Mouse (Mus musculus) stomach, postnatal 0 days (tissue): ENCODE measurements around the gene Amn. TPM values are rescaled to one million over a fixed set of nuclear protein-coding genes. Genes with fewer than 3 reads are reported as not detected.
A peak's percentile ranks its signal among the peaks of the same experiment; 100 is the strongest.

Experiments used
- ATAC-seq: fragments of 200-750 bp; cut with Nextera tagmentation; 2 replicates; pipeline ENCODE4 v1.8.0; 2017; ENCODE audit not compliant: low FRiP score, low TSS enrichment
- DNase-seq: peaks from one replicate; pipeline ENCODE4 v3.0.0-alpha.2; 2016; ENCODE audit warnings: low spot score
- H3K27ac ChIP-seq: fragments of 300-500 bp; sonication (generic); replicated peaks from 2 replicates; pipeline ENCODE4 v1.5.1; 2014; ENCODE audit warnings: mild to moderate bottlenecking, control low read depth
- H3K27me3 ChIP-seq: fragments of 300-500 bp; sonication (generic); 2 replicates; pipeline ENCODE4 v1.6.1; 2014; ENCODE audit warnings: low read length; ENCODE audit not compliant: control insufficient read depth, insufficient read depth
- H3K36me3 ChIP-seq: fragments of 300-500 bp; sonication (generic); 2 replicates; pipeline ENCODE4 v1.6.1; 2014; ENCODE audit warnings: low read length, mixed read lengths; ENCODE audit not compliant: control insufficient read depth, insufficient read depth
- H3K4me1 ChIP-seq: fragments of 300-500 bp; sonication (generic); replicated peaks from 2 replicates; pipeline ENCODE4 v1.6.1; 2014; ENCODE audit warnings: antibody characterized with exemption; ENCODE audit not compliant: control insufficient read depth, insufficient read depth
- H3K4me2 ChIP-seq: fragments of 300-500 bp; sonication (generic); replicated peaks from 2 replicates; pipeline ENCODE4 v1.6.1; 2014; ENCODE audit warnings: low read depth, mild to moderate bottlenecking, control low read depth, moderate library complexity
- H3K4me3 ChIP-seq: fragments of 300-500 bp; sonication (generic); 2 replicates; pipeline ENCODE4 v1.5.1; 2014; ENCODE audit warnings: low read depth, low read length, control low read depth
- H3K9ac ChIP-seq: fragments of 300-500 bp; sonication (generic); 2 replicates; pipeline ENCODE4 v1.6.1; 2014; ENCODE audit warnings: mild to moderate bottlenecking, low read length, control low read depth, mixed read lengths
- H3K9me3 ChIP-seq: fragments of 300-500 bp; sonication (generic); 2 replicates; pipeline ENCODE4 v1.6.1; 2016; ENCODE audit warnings: low read length; ENCODE audit not compliant: control insufficient read depth
- CTCF ChIP-seq: IDR thresholded peaks from 2 replicates; pipeline ENCODE4 v1.5.1; 2016; ENCODE audit warnings: antibody characterized with exemption, low read depth, mild to moderate bottlenecking, moderate library complexity
- EP300 ChIP-seq: optimal IDR thresholded peaks from 2 replicates; pipeline ENCODE3; 2016; ENCODE audit warnings: antibody characterized with exemption
- WGBS: fragments of 180-500 bp; shearing (Covaris S2); extraction: QIAGEN DNeasy Blood & Tissue Kit; methylation state at CpG from one replicate; pipeline ENCODE4 v1.1.7; 2014; 5-methylcytosine and 5-hydroxymethylcytosine counted together
- polyA plus RNA-seq: library from polyadenylated mRNA; unstranded; fragments of >200 nt; fragmentation: Nextera tagmentation; extraction: Ambion mirVana; gene quantifications from 2 replicates; pipeline ENCODE4 v1.2.1, GENCODE M21; 2015

Amn gene
- polyA plus RNA-seq, 1 experiment from 2014 or later: 0.22 TPM

- Histone ChIP-seq H3K27ac (no peak overlapping the region), H3K4me1 (no peaks in the 10 kb centered on the region), H3K4me2 (no peak overlapping the region), H3K4me3 (no peak overlapping the region), H3K27me3 (no peaks in the 10 kb centered on the region), H3K9ac (no peak overlapping the region), H3K36me3 (peaks cover 72% of the 10 kb centered on the region), H3K9me3 (no peaks in the 10 kb centered on the region)
- DNase-seq: no peak
- ATAC-seq: no peak
- 92% methylated on average over 9 of the region's 9 CpGs for WGBS
- TF ChIP-seq CTCF: no peak
- TF ChIP-seq EP300: no peak
These were observed 46.8 kb downstream of the Amn start for GRCm38 (mm10) chr12:111317694-111318093.

GRCm38 (mm10) chr12:111320549-111320948 lies 49.7 kb downstream of the Amn start:
- no peaks in the 10 kb centered on the region for H3K4me1 ChIP-seq
- H3K9me3 ChIP-seq: no peaks in the 10 kb centered on the region
- ATAC-seq: 0 out of 2 replicates have a peak, but pooled peaks have one; percentile 14
- DNase-seq: no peak
- TF ChIP-seq CTCF (no peak), EP300 (no peak)
- no peak overlapping the region for H3K27ac ChIP-seq
- no peak overlapping the region for H3K4me3 ChIP-seq
- H3K4me2 ChIP-seq: no peak overlapping the region
- no peak overlapping the region for H3K9ac ChIP-seq
- H3K27me3 ChIP-seq: no peaks in the 10 kb centered on the region
- WGBS: 65% methylated on average over 12 of the region's 12 CpGs
- peaks cover 68% of the 10 kb centered on the region for H3K36me3 ChIP-seq

- Histone ChIP-seq H3K9me3 (no peaks in the 10 kb centered on the region), H3K4me3 (no peak overlapping the region), H3K27ac (no peak overlapping the region), H3K36me3 (peaks cover 67% of the 10 kb centered on the region), H3K27me3 (no peaks in the 10 kb centered on the region), H3K4me1 (no peaks in the 10 kb centered on the region), H3K4me2 (no peak overlapping the region), H3K9ac (no peak overlapping the region)
- 77% methylated on average over 13 of the region's 13 CpGs for WGBS
- DNase-seq (no peak), ATAC-seq (no peak)
- TF ChIP-seq EP300 (no peak), CTCF (no peak)
These were observed 50.9 kb downstream of the Amn start for GRCm38 (mm10) chr12:111321832-111322231.

- no peak overlapping the region for H3K9ac ChIP-seq
- H3K4me3 ChIP-seq: no peak overlapping the region
- no peak for DNase-seq
- H3K27me3 ChIP-seq: no peaks in the 10 kb centered on the region
- no peak overlapping the region for H3K27ac ChIP-seq
- ATAC-seq: no peak
- H3K4me2 ChIP-seq: no peak overlapping the region
- no peak for TF ChIP-seq EP300
- TF ChIP-seq CTCF: no peak
- H3K4me1 ChIP-seq: no peaks in the 10 kb centered on the region
- 79% methylated on average over 4 of the region's 4 CpGs for WGBS
- H3K36me3 ChIP-seq: peaks cover 55% of the 10 kb centered on the region
- no peaks in the 10 kb centered on the region for H3K9me3 ChIP-seq
These were observed 52.5 kb downstream of the Amn start for GRCm38 (mm10) chr12:111323423-111323822.

GRCm38 (mm10) chr12:111324536-111324935 lies 53.6 kb downstream of the Amn start:
- ATAC-seq (no peak), DNase-seq (no peak)
- Histone ChIP-seq H3K9me3 (no peaks in the 10 kb centered on the region), H3K4me2 (no peak overlapping the region), H3K4me3 (no peak overlapping the region), H3K27me3 (no peaks in the 10 kb centered on the region), H3K36me3 (peaks cover 49% of the 10 kb centered on the region), H3K27ac (no peak overlapping the region), H3K9ac (no peak overlapping the region), H3K4me1 (no peaks in the 10 kb centered on the region)
- 93% methylated on average over 21 of the region's 21 CpGs for WGBS
- TF ChIP-seq CTCF (no peak), EP300 (no peak)

GRCm38 (mm10) chr12:111324949-111325348 lies 54.1 kb downstream of the Amn start:
- TF ChIP-seq EP300 (no peak), CTCF (no peak)
- no peak for DNase-seq
- no peak overlapping the region for H3K4me2 ChIP-seq
- H3K36me3 ChIP-seq: peaks cover 51% of the 10 kb centered on the region
- H3K9me3 ChIP-seq: no peaks in the 10 kb centered on the region
- no peaks in the 10 kb centered on the region for H3K27me3 ChIP-seq
- no peaks in the 10 kb centered on the region for H3K4me1 ChIP-seq
- no peak overlapping the region for H3K27ac ChIP-seq
- H3K9ac ChIP-seq: no peak overlapping the region
- 94% methylated on average over 12 of the region's 12 CpGs for WGBS
- no peak for ATAC-seq
- no peak overlapping the region for H3K4me3 ChIP-seq
